Mouse (Mus musculus): Measurements from ENCODE around the gene Dclre1b.

GRCm38 (mm10) chr3:103777940-103778339 is 31.3 kb downstream of the Dclre1b start:
- no peak for TF ChIP-seq CTCF (IDR thresholded peaks at IDR 0.05; ENCODE audit: low read depth)
- no peak for TF ChIP-seq EP300 (optimal IDR thresholded peaks at IDR 0.05)

Data from stomach, postnatal 0 days (tissue).